Mouse (Mus musculus) lung, adult 2 months (tissue): ENCODE results near the gene Zfp26. TPM values are rescaled to one million over a fixed set of nuclear protein-coding genes. Genes with fewer than 3 reads are reported as not detected.

ENCODE experiments used
- DNase-seq: peaks from one replicate; pipeline ENCODE4 v3.0.0; 2022
- H3K4me1 ChIP-seq: fragments of 200-500 bp; 2 replicates; pipeline ENCODE4 v1.6.1; 2011; ENCODE audit warnings: low read length; ENCODE audit not compliant: control insufficient read depth, insufficient read depth
- H3K4me3 ChIP-seq: fragments of 200-500 bp; replicated peaks from 2 replicates; pipeline ENCODE3; 2011; ENCODE audit warnings: low read depth, mild to moderate bottlenecking, control low read depth, low read length; ENCODE audit errors: extremely low read depth
- CTCF ChIP-seq: fragments of 200-500 bp; IDR thresholded peaks from 2 replicates; pipeline ENCODE4 v1.5.1; 2011; ENCODE audit warnings: mild to moderate bottlenecking, low read length, control low read depth; ENCODE audit not compliant: insufficient read depth
- POLR2A ChIP-seq: fragments of 200-500 bp; IDR thresholded peaks from 2 replicates; pipeline ENCODE4 v1.6.1; 2011; ENCODE audit warnings: low read depth, mild to moderate bottlenecking, control low read depth, low read length, borderline replicate concordance; ENCODE audit errors: extremely low read depth
- WGBS: fragments of 180-500 bp; shearing (Covaris S2); methylation state at CpG from one replicate; pipeline ENCODE4 v1.1.7; 2018; 5-methylcytosine and 5-hydroxymethylcytosine counted together
- polyA plus RNA-seq: library from polyadenylated mRNA; depleted of rRNA; stranded (reverse); fragments of >200 nt; gene quantifications from 2 replicates; pipeline ENCODE4 v1.2.3, GENCODE M21; 2012; rRNA removed

Gene Zfp26
- polyA plus RNA-seq, 1 experiment = 2.8 TPM

DNA sequence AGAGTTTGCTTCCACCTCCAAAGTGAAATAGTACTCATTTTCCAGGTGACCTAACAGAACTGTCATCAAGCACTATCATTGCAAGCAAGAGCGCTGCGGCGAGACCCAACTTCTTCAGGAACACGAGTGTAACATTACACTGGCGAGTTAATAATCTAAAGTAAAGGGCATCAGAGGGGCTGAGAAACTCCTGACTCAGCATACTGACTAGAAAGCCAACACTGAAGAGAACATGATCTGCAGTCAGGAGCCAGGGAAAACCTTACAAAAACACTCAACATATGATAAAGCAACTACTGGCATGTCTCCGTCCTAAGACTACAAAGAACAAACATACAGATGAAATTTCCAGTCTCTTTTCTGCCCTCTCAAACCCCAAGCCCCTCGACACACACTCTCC lies 76.3 kb downstream of the Zfp26 start:
- H3K4me1 ChIP-seq = no peaks in the 10 kb centered on the region; the same call in 1 of the 2 replicates
- no peak overlapping the region for H3K4me3 ChIP-seq
- WGBS = 82% methylated on average over 7 of the region's 7 CpGs
- DNase-seq = no peak
- TF ChIP-seq CTCF (no peak), POLR2A (no peak)

Other genes with a start within 250 kb of the Zfp26 start
- not detected in 2 replicates for gene Olfr871, start 248.0 kb downstream of the Zfp26 start, polyA plus RNA-seq
- gene Olfr872, start 223.0 kb downstream of the Zfp26 start, polyA plus RNA-seq = not detected in 2 replicates
- not detected in 2 replicates for gene Olfr39, start 177.8 kb downstream of the Zfp26 start, polyA plus RNA-seq
- not detected in 2 replicates for gene Olfr873, start 161.6 kb downstream of the Zfp26 start, polyA plus RNA-seq
- not detected in 2 replicates for gene Olfr18, start 124.1 kb downstream of the Zfp26 start, polyA plus RNA-seq
- 3.3 and 5.4 TPM in 2 replicates for gene Zfp560, start 75.0 kb downstream of the Zfp26 start, polyA plus RNA-seq
- 4.6 and 5.0 TPM in 2 replicates for gene Zfp426, start 32.6 kb upstream of the Zfp26 start, polyA plus RNA-seq
- 6.6 and 8.9 TPM in 2 replicates for gene Zfp266, start 61.3 kb upstream of the Zfp26 start, polyA plus RNA-seq
- gene Zfp846, start 121.1 kb upstream of the Zfp26 start, polyA plus RNA-seq = 1.7 and 2.6 TPM in 2 replicates
- 172 and 176 TPM in 2 replicates for gene Ubl5, start 182.7 kb upstream of the Zfp26 start, polyA plus RNA-seq
- 55.6 and 59.7 TPM in 2 replicates for gene Fbxl12, start 184.6 kb upstream of the Zfp26 start, polyA plus RNA-seq
- gene Pin1, start 191.9 kb upstream of the Zfp26 start, polyA plus RNA-seq = 14.8 and 17.9 TPM in 2 replicates